ENCODE assay signal across 12 mouse cellular contexts in the genomic region with DNA sequence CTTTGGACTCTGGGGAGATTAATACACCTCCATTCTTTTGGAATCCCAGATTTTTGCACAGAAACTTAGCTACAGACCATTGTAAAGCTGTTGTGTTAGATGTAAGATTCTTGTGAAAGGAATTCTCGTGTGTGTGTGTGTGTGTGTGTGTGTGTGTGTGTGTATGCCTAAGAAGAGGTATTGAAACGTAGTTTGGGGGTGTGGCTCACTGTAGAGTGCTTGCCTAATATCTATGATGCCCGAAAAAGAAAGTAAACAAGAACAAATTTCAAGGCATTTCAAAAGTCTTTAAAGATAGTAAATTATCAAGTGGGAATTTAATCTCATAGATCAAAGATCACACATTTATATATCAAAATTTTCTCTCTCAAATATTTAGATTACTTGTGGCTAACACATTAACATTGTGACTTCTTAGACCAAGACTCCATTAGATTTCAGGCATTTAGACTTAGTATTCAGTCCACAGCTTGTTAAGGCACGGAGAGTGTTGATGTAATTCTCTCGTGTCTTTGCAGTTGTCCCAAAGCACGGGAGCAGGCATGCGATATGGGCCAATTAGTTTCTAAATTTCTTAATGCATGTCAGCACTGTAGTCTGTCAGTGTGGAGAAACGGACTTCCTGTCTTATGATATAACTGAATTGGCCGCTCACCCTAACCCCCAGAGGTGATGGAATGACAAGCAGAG. TPM values are rescaled to one million over a fixed set of nuclear protein-coding genes. Genes with fewer than 3 reads are reported as not detected.
A peak's percentile ranks its signal among the peaks of the same experiment; 100 is the strongest.
DNase-seq lines count a peak whose midpoint lies in the region; ATAC-seq and TF ChIP-seq lines count a peak whose summit lies in the region.
"Had no signal": no experiment of that assay in that cellular context is flagged by ENCODE, and none has a peak within 500 bp of the region (broad histone marks: within the 10 kb centered on the region; RNA-seq: fewer than 3 reads in every experiment).

No protein-coding gene starts in this region.

- TF ChIP-seq CTCF in heart, postnatal 0 days (IDR thresholded peaks at IDR 0.05; ENCODE audit: low read depth), result no peak

- 0 out of 2 replicates have a peak, but pooled peaks cover 12% of the 10 kb centered on the region for H3K4me1 ChIP-seq in heart, postnatal 0 days (ENCODE audit: control insufficient read depth, insufficient read depth)
- peaks cover 13% of the 10 kb centered on the region for H3K4me1 ChIP-seq in neural tube, embryonic 12.5 days

- no peaks in the 10 kb centered on the region for H3K9me3 ChIP-seq in heart, postnatal 0 days (replicated peaks; ENCODE audit: control insufficient read depth, low read length)
- H3K9me3 ChIP-seq in neural tube, embryonic 12.5 days, result peaks cover 13% of the 10 kb centered on the region; the same call in 1 of the 2 replicates
- H3K9me3 ChIP-seq: embryonic facial prominence, embryonic 13.5 days had no signal

- H3K36me3 ChIP-seq in heart, postnatal 0 days (replicated peaks; ENCODE audit: control insufficient read depth, insufficient read depth, low read length), result no peaks in the 10 kb centered on the region
- H3K36me3 ChIP-seq in neural tube, embryonic 12.5 days, result no peaks in the 10 kb centered on the region
- H3K36me3 ChIP-seq: embryonic facial prominence, embryonic 13.5 days; midbrain, embryonic 12.5 days had no signal

- no peak overlapping the region for H3K4me3 ChIP-seq in heart, postnatal 0 days (ENCODE audit: low read depth, low read length)
- H3K4me3 ChIP-seq in neural tube, embryonic 12.5 days, result no peak overlapping the region
- H3K4me3 ChIP-seq: embryonic facial prominence, embryonic 13.5 days; midbrain, embryonic 12.5 days had no signal

- no peak for ATAC-seq in heart, postnatal 0 days (ENCODE audit: insufficient read depth, low read depth)
- no peak for ATAC-seq in neural tube, embryonic 12.5 days (ENCODE audit: low FRiP score, low read depth)
- ATAC-seq in megakaryocyte, adult 5-6 weeks (ENCODE audit: poor library complexity, severe bottlenecking), result peak; percentile 36
- ATAC-seq: forebrain, embryonic 16.5 days had no signal

- no peaks in the 10 kb centered on the region for H3K27me3 ChIP-seq in heart, postnatal 0 days (ENCODE audit: control insufficient read depth, insufficient read depth, low read length)
- H3K27me3 ChIP-seq in neural tube, embryonic 12.5 days (replicated peaks), result no peaks in the 10 kb centered on the region
- H3K27me3 ChIP-seq: embryonic facial prominence, embryonic 13.5 days had no signal

- H3K27ac ChIP-seq in heart, postnatal 0 days (ENCODE audit: low read depth), result peak overlapping the region; percentile 69
- no peak overlapping the region for H3K27ac ChIP-seq in neural tube, embryonic 12.5 days
- H3K27ac ChIP-seq: midbrain, embryonic 12.5 days had no signal

- TF ChIP-seq EP300 in heart, postnatal 0 days (IDR thresholded peaks at IDR 0.05; ENCODE audit: low read depth), result no peak

- H3K4me2 ChIP-seq in heart, postnatal 0 days (ENCODE audit: low read depth, low read length), result peak overlapping the region; percentile 42
- H3K4me2 ChIP-seq in neural tube, embryonic 12.5 days (replicated peaks), result peak overlapping the region; percentile 20; the same call in 1 of the 2 replicates
- H3K4me2 ChIP-seq: midbrain, embryonic 12.5 days had no signal

- WGBS in heart, postnatal 0 days, result 54% methylated on average over 9 of the region's 9 CpGs
- WGBS in neural tube, embryonic 12.5 days, result 79% methylated on average over 9 of the region's 9 CpGs

- no peak overlapping the region for H3K9ac ChIP-seq in heart, postnatal 0 days (replicated peaks; ENCODE audit: low read depth, low read length)
- H3K9ac ChIP-seq in neural tube, embryonic 12.5 days, result no peak overlapping the region
- H3K9ac ChIP-seq: embryonic facial prominence, embryonic 13.5 days; midbrain, embryonic 12.5 days had no signal

- DNase-seq in heart, postnatal 0 days (ENCODE audit: low spot score), result no peak
- no peak for DNase-seq in heart, adult 11 months
- no peak for DNase-seq in neural tube, embryonic 10.5 days (ENCODE audit: extremely low spot score, low spot score)
- DNase-seq in spleen, postnatal 36 days (ENCODE audit: low spot score in 2 of 2), result no peak
- no peak for DNase-seq in right cerebral cortex, postnatal 14 days
- DNase-seq: cerebellum, adult 9-11 months; layer of hippocampus, postnatal 36 days had no signal

RNA-seq across cellular contexts. Expression of a gene that starts 2.1 kb away (rescaled TPM):
- 117 and 124 TPM in 2 replicates for total RNA-seq in heart, postnatal 0 days (2014; rRNA removed; ENCODE audit: low replicate concordance)
- polyA plus RNA-seq in heart, postnatal 0 days (2015; fragmentation: Nextera tagmentation; extraction: Ambion mirVana), result 30.3 and 31.8 TPM in 2 replicates
- polyA plus RNA-seq in neural tube, embryonic 12.5 days (2016; fragmentation: Nextera tagmentation; extraction: Ambion mirVana), result 31.9 and 33.3 TPM in 2 replicates
- 74.5 and 74.8 TPM in 2 replicates for total RNA-seq in megakaryocyte, adult 5-6 weeks (2015)
- 52.2 and 66.5 TPM in 2 replicates for total RNA-seq in megakaryocyte, adult 5-6 weeks (2017)
